Mouse (Mus musculus) megakaryocyte, adult 5-6 weeks (primary cell): ENCODE measurements around the gene Ralgps2. TPM values are rescaled to one million over a fixed set of nuclear protein-coding genes. Genes with fewer than 3 reads are reported as not detected.

Experiments used
- ATAC-seq: 2 replicates; pipeline ENCODE4 v1.8.0; 2016; ENCODE audit warnings: mild to moderate bottlenecking, inconsistent platforms; ENCODE audit not compliant: poor library complexity, severe bottlenecking
- total RNA-seq, 2 experiments: library from RNA; stranded (forward) in 1 of 2; stranded (reverse) in 1 of 2; fragments of 153-499, 151-499 nt in 1 of 2; fragments of 221-1000, 200-1000 nt in 1 of 2; gene quantifications; 2 replicates each; pipeline versions ENCODE4 v1.2.3 to v1.2.4; 2015 to 2017

Gene Ralgps2
- 6.0 and 12.4 TPM in 2 replicates for total RNA-seq (2015)
- total RNA-seq (2017) = 8.9 and 39.4 TPM in 2 replicates

DNA sequence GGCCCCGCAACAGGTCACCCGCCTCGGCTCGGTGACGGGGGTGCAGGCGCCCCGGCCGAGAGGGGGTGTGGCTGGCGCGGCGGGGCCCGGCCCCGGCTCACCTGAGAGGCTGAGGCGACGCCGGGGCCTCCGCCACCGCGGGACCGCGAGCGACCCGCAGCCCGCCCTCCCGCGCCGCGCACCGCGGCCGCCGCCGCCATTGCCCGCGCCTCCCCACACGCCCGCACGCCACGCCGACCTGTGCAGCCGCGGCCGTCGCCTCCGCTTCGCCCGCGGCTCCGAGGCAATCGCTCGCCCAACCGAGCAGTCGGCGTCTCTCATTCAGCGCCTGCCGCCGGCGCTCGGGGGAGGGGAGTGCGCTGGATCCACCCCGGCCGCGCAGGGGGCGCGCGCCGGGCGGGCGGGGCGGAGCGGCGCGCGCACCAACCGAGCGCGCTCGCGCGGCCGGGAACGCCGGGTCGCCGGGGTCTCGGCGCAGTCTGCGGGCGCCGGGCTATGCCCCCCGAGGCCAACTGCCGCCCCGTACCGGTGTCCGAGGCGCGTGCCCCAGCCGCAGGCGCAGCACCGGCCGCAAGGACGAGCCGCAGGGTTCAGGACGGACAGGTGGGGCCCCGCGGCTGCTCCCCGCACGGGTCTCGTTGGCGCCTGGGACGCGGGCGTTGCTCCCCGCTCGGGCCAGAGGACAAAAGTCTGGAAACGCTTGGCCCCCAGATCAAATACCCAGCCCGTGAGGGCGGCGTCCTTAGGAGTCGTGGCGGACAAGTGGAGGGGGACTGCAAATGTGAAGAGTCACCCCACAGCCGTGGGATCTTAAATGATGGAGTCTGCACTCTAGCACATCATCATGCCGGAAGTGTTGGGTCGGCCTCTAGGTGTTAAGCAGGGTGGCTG is at the start of gene Ralgps2:
TSS of gene Ralgps2 (minus strand) at position 376 of the 891 bp plus-strand sequence.
- peak; percentile 49 for ATAC-seq

DNA sequence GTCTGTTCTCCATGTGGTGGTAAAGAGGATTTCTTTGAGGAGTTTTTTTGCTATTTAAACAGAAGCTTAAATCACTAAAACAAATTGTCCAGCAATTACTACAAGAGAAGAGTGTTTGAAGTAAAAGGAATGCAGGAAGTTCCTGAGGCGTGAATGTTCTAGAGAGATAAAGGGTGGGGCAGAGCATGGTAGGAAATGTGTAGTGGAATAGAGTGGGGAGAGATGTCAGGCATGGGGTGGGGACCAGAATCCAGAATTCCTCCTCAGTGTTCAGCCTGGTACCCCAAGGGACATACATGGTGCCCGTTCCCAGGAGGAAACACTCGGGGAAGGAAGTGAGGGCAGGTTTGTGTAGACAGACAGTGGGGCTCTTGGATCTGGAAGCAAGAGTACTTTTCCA is 48.1 kb upstream of the Ralgps2 start:
- no peak for ATAC-seq

DNA sequence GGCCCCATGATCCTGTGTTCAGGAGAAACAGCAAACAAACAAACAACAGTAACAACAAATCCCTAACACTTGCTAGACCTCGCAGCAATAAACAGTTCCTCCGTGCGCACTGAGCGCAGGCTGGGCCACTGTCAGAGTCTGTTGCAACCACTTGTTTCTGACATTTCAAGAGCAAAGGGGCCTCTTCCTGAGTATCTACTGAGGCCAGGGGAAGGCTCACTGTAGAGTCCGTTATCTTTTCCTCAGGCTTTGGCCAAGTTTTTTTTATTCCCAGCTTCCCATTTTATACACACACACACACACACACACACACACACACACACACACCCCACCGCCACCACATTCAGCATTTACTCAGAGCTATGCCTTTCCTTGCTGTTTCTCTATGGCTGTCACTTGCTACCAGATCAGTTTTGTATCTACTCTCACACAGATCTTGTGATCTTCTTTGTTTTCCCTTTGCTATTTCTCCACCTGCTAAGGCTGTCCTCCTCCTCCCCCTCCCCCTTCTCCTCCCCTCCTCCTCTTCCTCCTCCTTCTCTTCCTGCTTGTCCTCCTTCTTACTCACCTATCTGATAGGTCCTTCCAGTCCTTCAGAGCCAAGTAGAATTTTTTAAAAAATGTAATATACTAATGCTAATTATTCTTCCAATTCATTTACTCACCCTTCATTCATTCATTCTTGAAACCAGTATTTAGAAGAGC is 47.4 kb upstream of the Ralgps2 start:
- peak; percentile 77 for ATAC-seq

DNA sequence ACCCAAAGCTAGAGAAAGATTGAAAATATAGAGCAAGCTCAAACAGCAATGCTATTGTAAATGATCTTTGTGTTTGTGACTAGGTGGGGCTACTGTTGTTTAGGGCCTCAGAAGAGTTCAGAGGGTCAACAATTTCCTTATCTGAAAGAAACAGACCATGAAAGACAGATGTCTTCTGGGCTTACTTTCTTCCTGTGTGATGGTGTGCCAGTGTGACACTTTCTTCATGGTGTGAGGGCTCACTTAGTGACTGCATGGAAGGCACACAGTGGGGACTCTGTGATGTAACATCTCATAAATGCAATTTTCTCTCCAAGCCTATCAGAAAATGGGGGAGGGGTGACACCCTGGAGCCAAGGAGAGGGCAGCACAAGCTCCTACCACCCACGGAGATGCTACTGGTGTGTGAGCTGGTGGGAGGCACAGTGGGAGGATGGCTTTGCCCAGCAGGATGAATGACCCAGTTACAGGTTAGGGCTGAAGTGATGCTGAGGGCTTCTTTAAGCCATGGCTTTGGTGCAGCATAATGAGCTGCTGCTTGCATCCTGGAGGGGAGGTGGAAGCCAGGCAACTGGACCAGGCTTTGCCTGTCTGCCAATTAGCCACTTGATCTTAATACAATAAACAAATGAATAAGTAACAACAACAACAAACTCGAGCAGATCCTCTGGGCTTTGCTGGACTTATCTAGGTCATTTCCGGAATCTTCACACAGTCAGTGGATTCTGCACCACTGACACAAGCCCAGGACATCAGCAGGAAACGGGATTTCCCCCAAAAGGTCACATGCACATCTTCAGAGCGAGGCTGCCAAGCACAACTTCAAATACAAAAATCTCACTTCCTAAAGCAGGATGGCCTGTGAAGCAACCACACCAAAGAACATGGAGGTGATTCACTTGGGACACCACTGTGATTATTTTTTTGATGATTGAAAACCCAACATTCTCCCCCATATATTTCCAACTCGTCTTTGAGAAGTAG is 46.5 kb upstream of the Ralgps2 start:
- peak; percentile 77 for ATAC-seq

DNA sequence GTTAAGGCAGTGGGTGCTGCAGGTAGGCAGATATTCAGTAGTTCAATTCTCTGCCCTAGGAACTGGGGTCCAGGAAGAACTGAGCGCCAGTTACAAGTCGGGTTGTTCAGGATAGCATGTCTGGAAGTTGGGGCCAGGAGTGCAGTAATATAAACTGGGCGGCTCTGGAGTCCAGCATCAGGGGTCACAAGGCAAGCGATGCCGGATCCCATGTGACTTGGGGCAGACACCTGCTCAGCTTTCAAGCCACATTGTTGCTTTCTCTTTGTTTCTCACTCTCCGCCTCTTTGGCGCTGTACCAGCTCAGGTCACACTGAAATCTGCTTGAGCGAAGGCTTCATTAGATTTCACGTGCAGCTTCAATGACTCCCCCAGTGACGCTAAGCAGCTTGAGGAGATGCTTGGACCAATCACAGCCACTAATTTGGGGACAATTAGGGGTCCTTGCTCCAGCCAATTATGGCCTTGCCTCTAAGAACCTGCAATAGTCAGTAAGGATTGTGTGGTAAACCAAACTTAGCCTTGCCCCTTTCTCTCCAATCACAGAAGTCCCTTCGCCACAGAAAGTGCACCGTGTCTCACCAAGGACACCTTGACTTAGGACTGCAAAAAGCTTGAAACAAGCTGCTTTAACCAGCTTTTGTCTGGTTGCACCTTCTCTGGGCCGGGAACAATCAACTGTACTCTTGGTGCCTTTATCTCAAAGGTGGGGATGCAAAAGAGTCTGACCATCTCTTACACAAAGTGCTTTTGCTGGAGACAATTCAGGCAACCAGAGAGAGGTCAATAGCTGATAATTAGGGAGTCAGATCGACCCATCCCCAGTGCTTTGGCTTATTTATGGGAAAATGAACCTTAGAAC is 43.8 kb upstream of the Ralgps2 start:
- no peak for ATAC-seq

DNA sequence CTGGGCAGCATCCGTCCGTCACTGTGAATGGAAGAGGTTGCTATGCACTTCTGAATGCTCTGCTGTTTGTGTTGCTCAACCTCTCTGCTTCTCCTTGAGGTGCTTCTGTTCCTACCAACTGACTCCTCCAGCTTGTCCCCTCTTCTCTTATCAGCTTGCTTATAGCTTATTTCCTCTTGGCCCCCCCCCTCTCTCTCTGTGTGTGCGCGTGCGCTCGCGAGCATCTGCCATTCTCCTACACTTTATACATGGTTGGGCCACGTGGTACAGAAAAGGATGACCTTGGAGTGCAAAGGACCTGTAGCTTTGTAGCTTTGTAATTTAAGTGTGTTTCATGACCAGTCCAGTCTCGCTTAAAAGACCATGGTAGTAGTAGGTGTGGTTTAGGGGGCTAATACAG is 42.5 kb upstream of the Ralgps2 start:
- no peak for ATAC-seq

DNA sequence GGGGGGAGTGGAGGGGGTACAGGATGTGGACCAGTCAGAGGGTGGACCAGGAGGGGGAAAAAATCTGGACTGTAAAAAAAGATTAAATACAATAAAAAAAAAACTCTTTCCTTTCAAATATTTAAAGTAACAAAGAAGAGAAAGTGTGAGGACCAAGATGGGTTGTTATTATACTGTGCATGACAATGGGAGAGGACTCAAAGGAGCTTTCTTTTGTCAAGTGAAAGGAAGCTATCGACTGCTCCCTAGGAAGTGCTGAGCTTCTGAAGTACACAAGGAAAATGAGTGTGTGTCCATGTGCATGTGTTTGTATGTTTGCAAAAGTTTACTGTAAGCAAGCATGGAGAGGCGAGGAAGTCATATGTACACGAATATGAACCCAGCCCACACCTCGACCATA is 40.3 kb upstream of the Ralgps2 start:
- ATAC-seq = no peak

DNA sequence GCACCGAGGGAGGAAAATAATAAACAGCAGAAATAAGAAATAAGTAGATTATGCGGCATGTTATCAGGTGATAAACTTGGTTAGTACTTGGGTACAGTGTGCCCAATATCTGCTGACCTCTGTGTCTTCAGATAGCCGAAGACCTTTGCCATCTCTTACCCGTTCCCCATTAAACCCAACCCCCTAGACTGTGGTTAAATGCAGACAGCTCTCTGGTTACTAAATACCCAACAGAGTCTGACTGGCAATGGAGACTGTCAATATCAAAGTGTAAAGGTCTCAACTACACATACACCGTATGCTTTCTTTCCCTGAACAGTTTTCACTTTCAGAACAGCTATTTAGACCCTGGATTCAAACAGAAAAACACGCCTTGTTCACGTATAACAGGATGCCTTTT is 39.2 kb upstream of the Ralgps2 start:
- no peak for ATAC-seq

DNA sequence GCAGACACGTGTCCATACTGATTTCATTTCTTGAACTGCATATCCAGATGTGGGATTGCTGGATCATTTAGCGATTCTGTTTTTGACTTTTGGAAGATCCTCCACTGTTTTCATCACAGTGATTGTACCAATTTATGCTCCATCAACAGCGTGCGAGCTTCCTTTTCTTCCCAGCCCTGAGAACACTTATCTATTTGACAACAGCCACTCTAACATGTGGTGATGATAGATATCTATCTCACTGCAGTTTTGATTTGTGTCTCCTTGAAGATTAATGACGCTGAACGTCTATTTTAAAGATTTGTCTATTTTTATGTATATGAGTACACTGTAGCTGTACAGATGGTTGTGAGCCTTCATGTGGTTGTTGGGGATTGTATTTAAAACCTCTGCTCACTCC is 34.4 kb upstream of the Ralgps2 start:
- ATAC-seq = no peak

DNA sequence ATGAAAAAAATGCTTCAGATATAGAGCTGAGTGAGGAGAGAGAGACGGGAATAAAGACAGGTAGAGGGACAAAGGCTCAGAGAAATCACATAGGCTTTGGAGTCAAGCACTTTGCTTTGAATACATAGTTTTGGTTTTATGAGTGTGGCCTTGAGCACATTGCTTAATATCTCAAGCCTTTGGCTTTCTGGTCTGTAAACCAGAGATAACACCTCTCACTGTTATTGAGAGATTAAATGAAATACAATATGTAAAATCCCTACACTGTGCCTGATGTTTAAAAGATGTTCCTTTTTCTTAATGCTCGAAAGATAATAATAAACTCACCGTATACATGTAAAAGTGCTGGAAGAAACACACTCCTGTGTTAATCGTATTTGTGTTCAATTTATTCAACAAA is 33.0 kb upstream of the Ralgps2 start:
- no peak for ATAC-seq

DNA sequence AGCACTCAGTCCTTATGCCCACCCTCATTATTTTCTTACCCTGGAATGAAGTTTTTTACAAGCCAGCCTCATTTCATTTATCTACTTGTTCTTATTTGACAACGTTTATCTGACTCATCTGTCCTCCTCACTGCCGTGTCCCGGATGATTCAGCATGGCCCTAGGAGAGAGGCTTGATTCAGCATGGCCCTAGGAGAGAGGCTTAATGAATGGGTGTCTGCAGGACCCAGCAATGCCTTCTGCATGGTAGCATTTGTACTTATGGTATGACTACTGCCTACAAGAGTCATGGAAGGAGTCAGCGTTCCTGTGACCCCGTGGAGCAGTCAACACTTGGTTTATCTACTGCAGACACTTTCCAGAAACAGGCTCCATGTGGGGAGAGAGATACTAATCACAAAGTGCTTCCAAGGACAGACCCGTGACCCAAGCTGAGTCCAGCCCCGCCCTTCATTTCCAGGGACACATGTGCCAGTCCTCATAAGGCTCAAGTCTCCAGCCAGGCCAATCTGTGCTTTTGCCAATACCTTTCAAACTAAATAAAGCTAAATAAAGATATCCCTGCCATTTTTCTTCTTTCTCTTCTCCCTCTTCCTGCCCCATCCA is 31.9 kb upstream of the Ralgps2 start:
- no peak for ATAC-seq

DNA sequence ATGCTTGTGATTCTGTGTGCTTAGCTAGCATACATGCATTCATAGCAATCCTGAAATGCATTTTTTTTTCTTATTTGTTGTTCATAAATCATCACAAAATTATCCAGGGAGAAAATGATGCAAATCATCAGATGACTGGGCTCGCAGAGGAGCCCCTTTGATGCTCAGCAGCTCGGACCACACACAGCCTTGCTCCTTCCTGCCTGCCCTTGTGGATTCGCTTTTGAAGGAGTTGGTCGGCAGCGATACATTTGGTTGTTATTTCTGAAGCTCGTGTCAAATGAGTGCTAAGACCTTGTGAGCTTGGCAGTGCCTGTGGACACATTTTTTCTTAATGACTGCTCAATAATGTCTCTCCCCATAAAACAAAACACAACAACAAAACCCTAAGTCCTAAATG is 31.2 kb upstream of the Ralgps2 start:
- no peak for ATAC-seq

DNA sequence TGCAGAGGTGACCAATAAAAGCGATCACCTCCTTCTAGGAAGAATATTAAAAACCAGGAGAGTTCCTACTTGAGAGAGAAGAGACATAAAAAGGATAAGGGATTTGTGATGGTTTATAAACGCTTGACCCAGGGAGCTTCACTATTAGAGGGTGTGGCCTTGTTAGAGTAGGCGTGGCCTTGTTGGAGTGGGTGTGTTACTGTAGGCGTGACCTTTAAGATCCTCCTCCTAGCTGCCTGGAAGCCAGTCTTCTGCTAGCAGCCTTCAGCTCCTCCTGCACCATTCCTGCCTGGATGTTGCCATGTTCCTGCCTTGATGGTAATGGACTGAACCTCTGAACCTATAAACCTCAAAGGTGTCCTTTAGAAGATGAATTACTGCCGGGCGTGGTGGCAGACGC is 28.7 kb upstream of the Ralgps2 start:
- no peak for ATAC-seq

DNA sequence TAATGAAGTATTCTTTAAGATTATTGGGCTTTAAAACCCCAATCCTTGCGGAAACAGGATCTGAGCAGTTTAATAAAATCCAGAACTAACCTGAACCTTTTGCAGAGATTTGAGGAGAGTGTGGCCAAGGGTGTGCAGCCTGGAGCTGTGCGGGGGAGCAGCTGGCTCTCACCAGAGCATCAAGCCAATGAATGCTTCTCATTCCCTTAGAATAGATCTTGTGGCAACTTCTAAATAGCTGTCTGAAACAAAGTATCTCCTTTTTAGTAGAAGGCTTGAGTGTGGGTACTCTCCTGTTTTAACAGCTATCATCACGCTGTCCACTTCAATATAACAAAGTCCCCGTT is 25.1 kb upstream of the Ralgps2 start:
- ATAC-seq = no peak

DNA sequence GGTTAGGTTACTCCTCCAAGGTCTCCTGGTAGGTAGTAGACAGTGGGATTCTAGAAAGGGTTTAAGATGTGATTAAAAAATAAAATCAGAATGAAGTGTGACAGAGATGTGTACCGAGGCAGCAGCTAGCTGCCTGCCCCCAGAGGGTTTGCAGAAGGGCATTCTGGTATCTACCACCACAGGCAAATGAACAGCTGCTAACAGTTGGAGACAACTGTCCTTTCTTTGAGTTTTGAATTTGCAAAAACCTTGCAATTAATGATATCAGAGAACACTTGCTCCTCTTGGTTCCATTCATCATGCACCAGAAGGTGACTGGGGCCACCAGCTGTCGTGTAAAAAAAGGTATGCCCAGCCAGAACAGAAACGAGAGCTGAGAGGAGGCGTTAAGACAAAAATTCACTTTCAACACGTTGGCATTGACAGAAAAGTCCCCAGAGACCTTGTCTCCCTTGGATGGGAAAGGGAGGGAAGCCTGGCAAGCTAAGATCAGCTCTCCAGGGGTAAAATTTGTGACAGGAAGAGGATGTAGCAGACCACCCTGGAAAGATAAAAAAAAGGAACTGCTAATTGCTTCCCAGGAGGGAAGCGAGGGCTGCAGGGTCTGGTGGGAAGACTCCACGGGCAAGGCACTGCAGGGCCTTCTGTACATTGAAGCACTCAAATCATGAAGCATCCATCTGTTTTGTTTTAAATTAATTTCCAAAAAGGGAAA is 24.6 kb upstream of the Ralgps2 start:
- ATAC-seq = no peak

DNA sequence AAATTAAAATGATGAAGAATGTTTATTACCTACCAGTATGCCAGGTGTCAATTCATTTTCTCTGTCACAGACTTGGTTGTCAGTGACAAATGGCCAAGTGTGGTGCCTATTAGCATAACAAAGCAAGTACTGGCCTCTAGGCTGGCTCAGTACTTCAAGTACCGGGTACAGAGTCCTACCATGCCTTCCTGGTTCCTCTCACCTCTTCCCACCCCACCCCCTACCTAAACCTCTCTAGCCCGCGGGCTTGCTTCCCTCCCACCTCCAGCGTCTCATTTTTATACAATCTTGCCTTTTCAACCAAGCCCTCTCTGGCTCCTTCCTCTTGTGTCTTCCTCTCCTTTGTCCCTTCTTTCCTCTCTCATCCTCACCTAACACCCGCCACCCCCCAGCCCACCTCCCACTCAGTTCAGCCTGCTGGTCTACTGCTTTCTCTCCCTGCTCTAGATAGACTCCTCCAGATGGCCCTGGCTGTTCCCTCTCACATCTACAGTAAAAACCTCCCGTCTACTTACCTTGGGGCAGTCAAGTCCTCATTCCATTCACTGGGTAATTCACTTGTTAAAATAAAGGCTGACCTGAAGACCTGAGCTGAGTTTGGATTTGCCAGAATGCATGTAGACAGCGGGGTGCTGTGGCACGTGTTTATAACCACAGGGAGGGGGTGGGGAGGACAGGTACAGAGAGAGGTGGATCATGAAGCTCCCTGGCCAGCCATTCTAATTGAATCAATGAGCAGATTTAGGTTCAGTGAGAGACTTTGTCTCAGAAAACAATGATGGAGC is 22.2 kb upstream of the Ralgps2 start:
- ATAC-seq = no peak

DNA sequence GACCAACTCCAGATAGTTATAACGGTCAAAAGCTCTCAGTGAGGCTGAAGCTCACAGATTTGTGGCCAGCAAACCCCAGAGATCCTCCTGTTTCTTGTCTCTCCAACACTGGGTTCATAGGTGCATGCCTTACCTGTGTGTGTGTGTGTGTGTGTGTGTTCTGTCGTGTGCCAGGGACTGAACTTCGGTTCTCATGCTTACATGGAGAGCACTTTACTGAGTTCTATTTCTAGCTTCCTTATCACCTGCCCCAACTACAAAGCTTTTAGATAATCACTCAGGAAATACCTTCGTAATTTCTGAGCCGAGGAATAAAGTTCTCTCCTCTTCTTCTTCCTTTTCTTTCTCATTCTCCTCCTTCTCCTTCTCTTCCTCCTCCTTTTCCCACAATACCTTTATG is 19.6 kb upstream of the Ralgps2 start:
- ATAC-seq = no peak

DNA sequence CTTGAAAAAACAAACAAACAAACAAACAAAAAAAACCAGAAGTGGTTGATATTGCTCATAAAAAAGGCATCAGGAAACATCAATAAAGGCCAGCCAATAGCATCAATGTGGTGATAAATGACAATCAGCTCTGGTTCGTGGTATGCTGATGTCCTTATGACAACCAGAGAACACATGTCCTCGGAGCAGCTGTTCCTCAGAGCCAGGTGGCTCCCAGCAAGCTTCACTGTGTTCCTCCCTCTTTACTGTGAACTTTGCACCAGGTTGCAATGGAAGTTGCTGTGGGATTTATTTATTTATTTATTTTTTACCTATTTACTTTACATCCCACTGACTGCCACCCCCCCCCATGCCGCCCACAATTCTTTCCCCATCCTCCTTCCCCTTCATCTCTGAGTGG is 17.9 kb upstream of the Ralgps2 start:
- ATAC-seq = no peak
